Mouse (Mus musculus) effector memory CD4-positive, alpha-beta T cell, adult 5 months (primary cell): ENCODE results near the gene Sppl2b. TPM values are rescaled to one million over a fixed set of nuclear protein-coding genes. Genes with fewer than 3 reads are reported as not detected.

ENCODE experiments used
- polyA plus RNA-seq: library from polyadenylated mRNA; unstranded; fragments of 100-300 nt; shearing (Covaris generic); gene quantifications from one replicate; pipeline ENCODE4 v1.2.1, GENCODE M21; 2017

The Sppl2b gene
- polyA plus RNA-seq = 19.0 TPM

GRCm38 (mm10) chr10:80854913-80855748 is at the start of gene Sppl2b, which contains the start of gene Lsm7:
Gene Sppl2b (plus strand): TSS chr10:80855275.
Gene Lsm7 (minus strand): TSS chr10:80855209.

DNA sequence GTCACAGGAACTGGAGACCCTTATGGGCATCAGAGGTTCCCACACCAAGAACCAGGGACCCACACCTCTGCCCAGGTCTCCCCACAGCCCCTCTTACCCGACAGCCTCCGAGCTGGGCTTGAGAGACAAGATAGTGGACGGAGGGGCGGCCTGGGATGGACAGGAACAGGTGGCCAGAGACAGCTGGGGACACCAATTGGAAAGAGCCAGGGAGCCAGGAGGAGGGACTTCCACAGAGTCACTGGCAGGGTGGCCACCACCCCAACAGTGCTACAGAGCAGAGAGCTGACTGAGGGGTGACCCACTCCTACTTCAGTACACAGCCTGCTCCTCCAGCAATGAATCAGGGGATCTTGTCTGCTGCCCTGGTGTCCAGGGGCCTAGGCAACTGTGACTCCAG is 41.7 kb upstream of the Sppl2b start, which contains the start of gene Jsrp1:
Gene Jsrp1 (minus strand): TSS at position 133 of the 400 bp plus-strand sequence.

DNA sequence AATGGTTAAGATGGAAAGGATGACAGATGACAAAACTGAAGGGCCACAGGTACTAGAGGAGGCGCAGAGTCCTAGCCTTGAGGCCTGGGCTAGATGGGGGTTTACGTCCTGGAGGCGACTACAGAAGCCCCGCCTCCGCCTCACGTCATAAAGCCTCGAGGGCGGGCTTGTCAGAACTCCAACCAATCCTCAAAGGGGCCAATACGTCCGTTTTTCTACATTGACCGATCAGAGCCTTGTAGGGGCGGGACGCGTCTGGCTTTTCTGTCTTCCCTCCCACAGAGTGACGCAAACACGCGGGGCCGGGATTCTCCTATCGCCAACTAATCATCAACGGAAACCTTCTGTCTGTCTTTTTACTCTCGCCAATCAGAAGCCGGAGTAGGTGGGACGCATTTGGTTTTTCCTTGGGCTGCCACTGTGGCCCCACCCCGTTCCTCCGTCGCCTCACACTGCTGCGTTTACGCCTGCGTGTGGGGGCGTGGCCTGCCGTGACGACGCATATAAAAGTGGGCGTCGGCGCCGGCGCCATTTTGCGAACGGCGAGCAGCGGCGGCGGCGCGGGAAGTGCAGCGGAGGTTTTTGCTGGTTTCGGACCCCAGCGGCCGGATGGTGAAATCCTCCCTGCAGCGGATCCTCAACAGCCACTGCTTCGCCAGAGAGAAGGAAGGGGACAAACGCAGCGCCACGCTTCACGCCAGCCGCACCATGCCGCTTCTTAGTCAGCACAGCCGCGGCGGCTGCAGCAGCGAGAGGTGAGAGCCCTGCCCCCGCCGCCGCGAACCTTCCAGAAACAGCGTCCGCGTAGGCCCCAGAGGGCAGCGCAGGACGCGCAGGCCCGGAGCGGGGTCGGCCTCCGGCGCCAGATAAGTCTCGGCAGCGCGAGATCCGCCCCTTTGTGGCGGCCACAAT is 28.7 kb upstream of the Sppl2b start, which contains the start of gene Oaz1:
Gene Oaz1 (plus strand): TSS at position 506 of the 912 bp plus-strand sequence.

GRCm38 (mm10) chr10:80843931-80844547 is 11.0 kb upstream of the Sppl2b start, which contains the start of gene Lingo3:
Gene Lingo3 (minus strand): TSS chr10:80844039.

DNA sequence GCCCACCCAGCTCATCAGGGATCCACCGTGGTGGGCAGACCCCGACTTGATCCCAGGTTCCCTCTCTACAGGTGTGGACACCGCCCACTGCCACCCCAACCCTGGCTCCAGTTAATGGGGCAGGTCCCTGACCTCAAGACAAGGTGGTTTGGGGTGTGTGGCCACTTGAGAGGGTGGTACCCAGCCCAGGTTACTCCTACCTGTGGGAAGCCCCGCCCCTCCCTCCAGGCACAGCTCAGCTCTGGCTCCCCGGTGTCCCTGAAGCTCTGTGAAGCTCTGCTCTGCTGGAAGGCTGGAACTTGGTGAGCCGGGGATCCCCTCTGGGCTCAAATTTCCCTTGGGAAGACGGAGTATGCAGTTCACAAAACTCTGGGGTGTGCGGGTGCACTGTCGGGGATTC is 16.5 kb downstream of the Sppl2b start, which contains the start of gene Tmprss9:
Gene Tmprss9 (plus strand): TSS at position 268 of the 400 bp plus-strand sequence.

GRCm38 (mm10) chr10:80900318-80901247 is 45.5 kb downstream of the Sppl2b start, which contains the start of gene Timm13:
Gene Timm13 (minus strand): TSS chr10:80900969.

GRCm38 (mm10) chr10:80917779-80918434 is 62.8 kb downstream of the Sppl2b start, which contains the start of gene Lmnb2:
Gene Lmnb2 (minus strand): TSS chr10:80918245.

Other genes with a start within 250 kb of the Sppl2b start
- 8.8 TPM for gene Gm49322, start 249.3 kb upstream of the Sppl2b start, polyA plus RNA-seq
- 322 TPM for gene Csnk1g2, start 232.4 kb upstream of the Sppl2b start, polyA plus RNA-seq
- 23.0 TPM for gene Btbd2, start 198.2 kb upstream of the Sppl2b start, polyA plus RNA-seq
- 211 TPM for gene Mknk2, start 177.2 kb upstream of the Sppl2b start, polyA plus RNA-seq
- gene Mob3a, start 153.3 kb upstream of the Sppl2b start, polyA plus RNA-seq = 104 TPM
- 79.5 TPM for gene Izumo4, start 153.1 kb upstream of the Sppl2b start, polyA plus RNA-seq
- 74.7 TPM for gene Ap3d1, start 113.0 kb upstream of the Sppl2b start, polyA plus RNA-seq
- 85.2 TPM for gene Dot1l, start 100.1 kb upstream of the Sppl2b start, polyA plus RNA-seq
- 62.8 TPM for gene Sf3a2, start 57.1 kb upstream of the Sppl2b start, polyA plus RNA-seq
- 189 TPM for gene Plekhj1, start 56.6 kb upstream of the Sppl2b start, polyA plus RNA-seq
- not detected for gene Amh, start 50.0 kb upstream of the Sppl2b start, polyA plus RNA-seq
- not detected for gene Jsrp1, start 41.8 kb upstream of the Sppl2b start, polyA plus RNA-seq
- gene Oaz1, start 28.6 kb upstream of the Sppl2b start, polyA plus RNA-seq = 2,107 TPM
- not detected for gene Lingo3, start 11.2 kb upstream of the Sppl2b start, polyA plus RNA-seq
- gene Lsm7, start 66 bp upstream of the Sppl2b start, polyA plus RNA-seq = 80.2 TPM
- gene Tmprss9, start 16.6 kb downstream of the Sppl2b start, polyA plus RNA-seq = not detected
- gene Timm13, start 45.7 kb downstream of the Sppl2b start, polyA plus RNA-seq = 133 TPM
- 12.7 TPM for gene Lmnb2, start 63.0 kb downstream of the Sppl2b start, polyA plus RNA-seq
- 590 TPM for gene Gadd45b, start 74.8 kb downstream of the Sppl2b start, polyA plus RNA-seq
- 0.67 TPM for gene Gng7, start 159.7 kb downstream of the Sppl2b start, polyA plus RNA-seq
- not detected for gene Diras1, start 170.4 kb downstream of the Sppl2b start, polyA plus RNA-seq
- gene Slc39a3, start 182.2 kb downstream of the Sppl2b start, polyA plus RNA-seq = 9.4 TPM
- 64.8 TPM for gene Sgta, start 204.9 kb downstream of the Sppl2b start, polyA plus RNA-seq
- 6.2 TPM for gene Thop1, start 214.8 kb downstream of the Sppl2b start, polyA plus RNA-seq
- gene Creb3l3, start 243.6 kb downstream of the Sppl2b start, polyA plus RNA-seq = not detected